Mouse (Mus musculus) testis, adult 2 months (tissue): ENCODE measurements at regions not wholly inside any gene's neighbourhood (a gene's known extent, or its start where the extent isn't known, plus 50 kb on each side); places are given as distances from the start of the nearest gene placed in this dataset.

ENCODE experiments used
- CTCF ChIP-seq: fragments of 200-500 bp; IDR thresholded peaks from 2 replicates; pipeline ENCODE4 v1.5.1; 2012; ENCODE audit warnings: low read depth, mild to moderate bottlenecking, inconsistent platforms, low read length, moderate library complexity; ENCODE audit not compliant: control insufficient read depth, insufficient read depth, insufficient replicate concordance
- POLR2A ChIP-seq: fragments of 200-500 bp; IDR thresholded peaks from 2 replicates; pipeline ENCODE4 v1.6.1; 2012; ENCODE audit warnings: low read depth, mild to moderate bottlenecking, inconsistent platforms, low read length, moderate library complexity; ENCODE audit not compliant: control insufficient read depth

- TF ChIP-seq CTCF (no peak), POLR2A (no peak)
Observed at GRCm38 (mm10) chr2:9628026-9628425, 253.0 kb upstream of the 4930412O13Rik start.
